Mouse (Mus musculus) intestine, embryonic 16.5 days (tissue): Measurements from ENCODE around the gene Irgm1. TPM values are rescaled to one million over a fixed set of nuclear protein-coding genes. Genes with fewer than 3 reads are reported as not detected.
"Not testable (repeated sequence)": the region's sequence is repeated elsewhere in the genome, so short reads cannot be mapped to it uniquely, and the experiment has no call there.

Source experiments
- ATAC-seq: fragments of 200-750 bp; cut with Nextera tagmentation; 2 replicates; pipeline ENCODE4 v1.8.0; 2017; ENCODE audit warnings: moderate TSS enrichment, moderate library complexity
- H3K27ac ChIP-seq: fragments of 300-500 bp; sonication (generic); 2 replicates; pipeline ENCODE4 v1.5.1; 2014; ENCODE audit warnings: mild to moderate bottlenecking, low read length
- H3K27me3 ChIP-seq: fragments of 300-500 bp; sonication (generic); replicated peaks from 2 replicates; pipeline ENCODE4 v1.6.1; 2014; ENCODE audit warnings: low read length, control low read depth, mixed read lengths; ENCODE audit not compliant: control insufficient read depth, insufficient read depth
- H3K36me3 ChIP-seq: fragments of 300-500 bp; sonication (generic); 2 replicates; pipeline ENCODE4 v1.6.1; 2014; ENCODE audit warnings: low read length, control low read depth; ENCODE audit not compliant: control insufficient read depth, insufficient read depth
- H3K4me1 ChIP-seq: fragments of 300-500 bp; sonication (generic); 2 replicates; pipeline ENCODE4 v1.6.1; 2014; ENCODE audit warnings: low read length, control low read depth, mixed read lengths; ENCODE audit not compliant: control insufficient read depth, insufficient read depth
- H3K4me2 ChIP-seq: fragments of 300-500 bp; sonication (generic); 2 replicates; pipeline ENCODE4 v1.6.1; 2014; ENCODE audit warnings: low read depth, low read length, control low read depth
- H3K4me3 ChIP-seq: fragments of 300-500 bp; sonication (generic); 2 replicates; pipeline ENCODE4 v1.5.1; 2014; ENCODE audit warnings: mild to moderate bottlenecking, low read length
- H3K9ac ChIP-seq: fragments of 300-500 bp; sonication (generic); 2 replicates; pipeline ENCODE4 v1.6.1; 2014; ENCODE audit warnings: low read depth, low read length
- H3K9me3 ChIP-seq: fragments of 300-500 bp; sonication (generic); 2 replicates; pipeline ENCODE4 v1.6.1; 2016; ENCODE audit warnings: low read length, control low read depth; ENCODE audit not compliant: control insufficient read depth
- WGBS: fragments of 180-500 bp; shearing (Covaris S2); extraction: QIAGEN DNeasy Blood & Tissue Kit; methylation state at CpG from one replicate; pipeline ENCODE4 v1.1.7; 2014; 5-methylcytosine and 5-hydroxymethylcytosine counted together
- polyA plus RNA-seq: library from polyadenylated mRNA; unstranded; fragments of >200 nt; fragmentation: Nextera tagmentation; extraction: Ambion mirVana; gene quantifications from 2 replicates; pipeline ENCODE4 v1.2.1, GENCODE M21; 2015

The Irgm1 gene
- polyA plus RNA-seq, 1 experiment from 2014 or later = 15.8 TPM

DNA sequence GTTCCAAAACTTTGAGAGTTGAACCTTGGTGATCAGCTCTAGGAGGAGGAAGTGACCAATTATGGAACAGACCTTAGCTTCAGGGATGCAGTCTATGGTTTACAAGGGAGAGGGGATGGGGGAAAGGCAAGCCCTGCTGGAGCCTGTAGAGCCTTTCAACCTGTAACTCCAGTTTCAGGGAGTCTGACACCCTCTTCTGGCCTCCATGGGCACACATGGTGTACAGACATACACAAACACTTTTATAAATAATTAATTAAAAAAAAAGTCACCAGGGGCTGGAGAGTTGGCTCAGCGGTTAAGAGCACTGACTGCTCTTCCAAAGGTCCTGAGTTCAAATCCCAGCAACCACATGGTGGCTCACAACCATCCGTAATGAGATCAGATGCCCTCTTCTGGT lies 25.1 kb downstream of the Irgm1 start:
- H3K27ac ChIP-seq, H3K4me1 ChIP-seq, H3K9me3 ChIP-seq, H3K4me2 ChIP-seq, H3K36me3 ChIP-seq, H3K4me3 ChIP-seq, H3K27me3 ChIP-seq, ATAC-seq, H3K9ac ChIP-seq: not testable (repeated sequence)
- 77% methylated on average over 2 of the region's 2 CpGs for WGBS

DNA sequence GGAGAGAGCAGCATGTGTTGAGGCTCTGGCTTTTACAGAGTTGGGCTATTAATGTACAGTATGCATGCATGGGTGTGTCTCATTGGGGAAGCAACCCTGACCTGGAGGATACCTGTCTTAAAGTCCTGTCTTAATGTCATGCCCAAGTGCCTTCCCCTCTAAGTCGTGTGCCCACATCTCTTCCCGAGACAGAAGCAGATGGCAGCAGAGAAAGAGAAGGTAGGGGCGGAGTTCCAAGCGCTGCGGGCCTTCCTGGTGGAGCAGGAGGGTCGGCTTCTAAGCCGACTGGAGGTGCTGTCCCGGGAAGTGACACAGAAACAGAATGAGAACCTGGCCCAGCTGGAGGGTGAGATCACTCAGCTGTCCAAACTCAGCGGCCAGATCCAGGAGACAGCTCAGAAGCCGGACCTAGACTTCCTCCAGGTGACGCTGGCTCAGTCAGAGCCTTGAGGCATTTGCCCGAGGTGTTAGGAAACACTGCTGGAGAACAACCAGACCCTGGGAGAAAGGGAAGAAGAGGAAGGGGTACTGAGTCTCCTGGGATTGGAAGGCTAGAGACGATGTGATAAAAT lies 26.2 kb downstream of the Irgm1 start:
- no peak overlapping the region for H3K27ac ChIP-seq
- H3K4me3 ChIP-seq = no peak overlapping the region
- 35% methylated on average over 13 of the region's 13 CpGs for WGBS
- no peaks in the 10 kb centered on the region; the same call in 1 of the 2 replicates for H3K27me3 ChIP-seq
- H3K36me3 ChIP-seq = no peaks in the 10 kb centered on the region
- no peak overlapping the region for H3K9ac ChIP-seq
- no peak for ATAC-seq
- no peaks in the 10 kb centered on the region for H3K9me3 ChIP-seq
- 0 out of 2 replicates have a peak, but pooled peaks cover 3% of the 10 kb centered on the region for H3K4me1 ChIP-seq
- no peak overlapping the region for H3K4me2 ChIP-seq

DNA sequence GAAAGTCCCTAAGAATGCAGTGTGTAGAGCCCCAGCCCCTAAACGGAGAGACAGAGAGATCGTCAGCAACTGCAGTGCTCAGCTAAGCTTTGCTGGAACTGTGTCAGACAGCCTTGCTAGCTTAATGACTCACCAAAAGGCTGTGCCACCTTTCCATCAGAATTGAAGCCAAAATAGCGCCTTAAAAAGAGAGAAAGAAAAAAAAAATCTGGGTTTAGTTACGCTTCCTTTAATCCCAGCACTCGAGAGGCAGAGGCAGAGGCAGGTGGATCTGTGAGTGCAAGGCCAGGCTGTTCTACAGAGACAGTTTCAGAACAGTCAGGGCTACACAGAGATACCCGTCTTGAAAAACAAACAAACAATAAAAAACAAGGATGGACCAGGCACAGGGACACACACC lies 27.2 kb downstream of the Irgm1 start:
- H3K4me1 ChIP-seq = 0 out of 2 replicates have a peak, but pooled peaks cover 3% of the 10 kb centered on the region
- H3K9ac ChIP-seq = no peak overlapping the region
- H3K9me3 ChIP-seq = no peaks in the 10 kb centered on the region
- no peak overlapping the region for H3K27ac ChIP-seq
- no peaks in the 10 kb centered on the region for H3K36me3 ChIP-seq
- no peak for ATAC-seq
- 57% methylated on average over 6 of the region's 6 CpGs for WGBS
- H3K4me3 ChIP-seq = no peak overlapping the region
- no peaks in the 10 kb centered on the region for H3K27me3 ChIP-seq
- no peak overlapping the region for H3K4me2 ChIP-seq

DNA sequence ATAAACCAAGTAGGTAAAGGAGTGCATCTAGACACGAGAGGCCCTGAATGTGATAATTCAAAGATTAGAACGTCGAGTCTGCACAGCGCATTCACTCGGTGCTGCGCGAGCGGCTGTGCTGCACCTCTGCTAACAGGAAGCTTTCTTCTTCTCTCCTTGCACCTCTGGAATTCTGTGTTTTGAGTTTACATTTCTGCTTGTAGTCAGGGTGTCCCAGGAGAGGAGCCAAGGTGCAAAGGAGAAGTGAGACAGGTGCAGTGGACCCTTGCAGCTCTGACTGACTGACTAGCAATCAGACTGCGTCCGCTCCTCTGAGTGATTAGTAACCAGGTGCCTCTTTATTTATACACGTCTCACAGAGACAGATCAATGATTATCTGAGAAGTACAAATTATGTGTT lies 28.3 kb downstream of the Irgm1 start:
- Histone ChIP-seq H3K27ac (no peak overlapping the region), H3K4me2 (no peak overlapping the region), H3K9me3 (no peaks in the 10 kb centered on the region), H3K4me1 (peaks cover 9% of the 10 kb centered on the region), H3K27me3 (no peaks in the 10 kb centered on the region), H3K9ac (no peak overlapping the region), H3K36me3 (no peaks in the 10 kb centered on the region), H3K4me3 (no peak overlapping the region)
- 58% methylated on average over 11 of the region's 11 CpGs for WGBS
- ATAC-seq = 0 out of 2 replicates have a peak, but pooled peaks have one; percentile 3

- no peak overlapping the region for H3K9ac ChIP-seq
- H3K36me3 ChIP-seq = no peaks in the 10 kb centered on the region
- no peak overlapping the region for H3K27ac ChIP-seq
- H3K9me3 ChIP-seq = no peaks in the 10 kb centered on the region
- no peak overlapping the region for H3K4me2 ChIP-seq
- H3K27me3 ChIP-seq = no peaks in the 10 kb centered on the region
- peaks cover 10% of the 10 kb centered on the region for H3K4me1 ChIP-seq
- H3K4me3 ChIP-seq = no peak overlapping the region
- ATAC-seq = no peak
- 85% methylated on average over 4 of the region's 4 CpGs for WGBS
Measured at GRCm38 (mm10) chr11:48842378-48842792, 29.1 kb downstream of the Irgm1 start.

DNA sequence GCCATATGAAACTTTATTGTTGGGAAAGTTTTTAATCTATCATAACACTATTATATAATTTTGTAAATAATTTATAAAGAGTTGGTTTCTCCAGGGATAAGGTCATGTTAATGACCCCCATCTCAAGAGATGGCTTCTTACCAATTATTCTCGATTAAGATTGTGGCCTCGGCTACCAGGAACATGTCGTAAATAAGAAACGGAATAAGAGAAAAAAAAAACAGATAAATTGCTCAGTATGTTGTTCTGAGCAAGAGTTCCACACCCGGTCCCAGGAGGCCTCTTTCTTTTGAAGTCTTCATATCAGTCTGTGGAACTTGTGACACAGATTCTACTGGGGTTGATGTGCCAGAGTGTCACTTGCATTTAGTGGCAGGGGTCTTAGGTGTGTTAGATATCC lies 30.3 kb downstream of the Irgm1 start:
- Histone ChIP-seq H3K36me3 (no peaks in the 10 kb centered on the region), H3K9me3 (no peaks in the 10 kb centered on the region), H3K27ac (no peak overlapping the region), H3K4me2 (no peak overlapping the region), H3K9ac (no peak overlapping the region), H3K4me1 (peaks cover 15% of the 10 kb centered on the region), H3K4me3 (no peak overlapping the region), H3K27me3 (no peaks in the 10 kb centered on the region)
- 84% methylated on average over 5 of the region's 5 CpGs for WGBS
- ATAC-seq = no peak

DNA sequence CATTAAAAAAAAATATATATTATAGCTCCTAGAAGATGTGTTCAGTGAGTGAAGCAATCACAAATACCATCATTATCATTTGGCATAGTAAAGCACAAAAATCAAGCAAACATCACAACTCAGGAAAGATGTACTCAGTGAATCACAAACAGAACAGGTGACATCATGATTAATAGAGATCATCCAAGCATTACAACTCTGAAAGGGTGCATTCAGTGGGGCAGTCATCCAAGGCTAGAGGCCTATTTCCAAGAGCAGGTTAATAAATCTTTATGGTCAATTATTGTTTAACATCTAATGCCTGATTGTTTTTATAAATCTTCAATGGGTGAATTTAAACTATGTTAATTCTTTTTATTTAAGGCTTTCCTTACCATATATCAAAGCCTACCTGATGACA lies 30.7 kb downstream of the Irgm1 start:
- H3K4me3 ChIP-seq = no peak overlapping the region

GRCm38 (mm10) chr11:48838879-48839680 lies 32.4 kb downstream of the Irgm1 start:
- Histone ChIP-seq H3K4me2 (peak overlapping the region; percentile 89), H3K4me3 (no peak overlapping the region)
- 82% methylated on average over 10 of the region's 10 CpGs for WGBS

More for the DNA sequence above, 30.7 kb downstream of the Irgm1 start:
- no peak overlapping the region for H3K4me2 ChIP-seq
- ATAC-seq = no peak
- no peak overlapping the region for H3K9ac ChIP-seq
- H3K36me3 ChIP-seq = no peaks in the 10 kb centered on the region
- H3K9me3 ChIP-seq = no peaks in the 10 kb centered on the region
- H3K27ac ChIP-seq = no peak overlapping the region
- H3K4me1 ChIP-seq = peaks cover 15% of the 10 kb centered on the region
- H3K27me3 ChIP-seq = no peaks in the 10 kb centered on the region

DNA sequence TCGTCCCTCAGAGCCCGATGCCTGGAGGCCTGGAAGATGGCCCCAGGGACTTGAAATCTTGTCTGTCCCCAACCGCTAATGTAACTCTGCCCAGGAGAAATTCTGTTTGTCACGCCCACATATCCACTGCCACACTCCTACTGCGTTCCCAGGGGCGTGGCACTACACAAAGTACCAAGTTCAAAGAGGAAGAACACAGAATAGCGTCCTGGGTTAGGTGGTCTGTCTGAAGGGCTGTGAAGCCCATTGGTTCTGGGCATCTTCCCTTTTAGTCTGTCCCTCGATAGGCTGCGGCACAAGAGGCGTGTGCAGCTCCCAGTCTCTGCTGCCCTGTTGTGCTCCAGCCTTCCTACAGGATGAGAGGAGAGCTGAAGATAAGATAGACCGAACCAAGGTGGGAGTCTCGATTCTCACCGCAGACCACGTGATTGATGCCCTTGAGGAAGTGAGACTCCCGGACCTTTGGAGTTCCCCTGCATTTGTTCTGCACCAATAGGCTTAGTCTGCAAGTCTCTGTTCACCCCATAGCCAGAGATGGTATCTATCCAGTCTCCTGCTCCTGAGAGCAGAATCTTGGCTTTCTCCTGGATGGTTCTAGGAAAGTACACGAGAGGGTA lies 33.2 kb downstream of the Irgm1 start:
- H3K4me2 ChIP-seq = peak overlapping the region; percentile 89
- peak overlapping the region; percentile 82 for H3K9ac ChIP-seq
- peaks cover 12% of the 10 kb centered on the region for H3K4me1 ChIP-seq
- no peaks in the 10 kb centered on the region for H3K27me3 ChIP-seq
- H3K4me3 ChIP-seq = peak overlapping the region; percentile 93
- peak; percentile 73 for ATAC-seq
- H3K27ac ChIP-seq = peak overlapping the region; percentile 68
- no peaks in the 10 kb centered on the region for H3K36me3 ChIP-seq
- no peaks in the 10 kb centered on the region for H3K9me3 ChIP-seq
- WGBS = 2% methylated on average over 16 of the region's 16 CpGs

More at GRCm38 (mm10) chr11:48838879-48839680, 32.4 kb downstream of the Irgm1 start:
- Histone ChIP-seq H3K9ac (0 out of 2 replicates have a peak overlapping the region, but pooled peaks have one; percentile 82), H3K36me3 (no peaks in the 10 kb centered on the region), H3K9me3 (no peaks in the 10 kb centered on the region), H3K4me1 (peaks cover 12% of the 10 kb centered on the region), H3K27me3 (no peaks in the 10 kb centered on the region), H3K27ac (no peak overlapping the region)
- no peak for ATAC-seq
